Mouse (Mus musculus) thymus, postnatal 25 days (tissue): ENCODE measurements at regions not wholly inside any gene's neighbourhood (a gene's known extent, or its start where the extent isn't known, plus 50 kb on each side); places are given as distances from the start of the nearest gene placed in this dataset.
"Not testable (repeated sequence)": the region's sequence is repeated elsewhere in the genome, so short reads cannot be mapped to it uniquely, and the experiment has no call there.

Source experiments
- DNase-seq: peaks from one replicate; pipeline ENCODE4 v3.0.0; 2022

DNA sequence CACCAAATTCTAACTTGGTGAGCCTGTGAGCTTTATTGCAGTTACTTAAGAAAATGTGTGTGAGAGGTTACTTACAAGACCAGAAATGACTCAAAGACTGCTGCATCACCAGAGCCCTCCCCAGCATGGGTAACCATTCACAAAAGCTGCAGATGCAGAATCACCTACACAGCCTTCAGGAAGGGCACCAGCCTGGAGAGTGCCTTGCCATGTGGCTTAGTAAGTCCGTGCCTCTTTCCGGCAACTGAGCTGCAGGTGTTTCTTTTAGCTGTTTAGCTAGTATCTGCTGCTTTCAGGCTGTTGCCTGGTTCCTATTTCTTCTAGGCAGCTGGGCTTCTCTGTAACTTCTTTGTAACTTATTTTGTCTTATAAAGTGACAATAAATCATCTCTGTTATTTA, 213.2 kb upstream of the Stxbp6 start:
- no peak for DNase-seq

DNA sequence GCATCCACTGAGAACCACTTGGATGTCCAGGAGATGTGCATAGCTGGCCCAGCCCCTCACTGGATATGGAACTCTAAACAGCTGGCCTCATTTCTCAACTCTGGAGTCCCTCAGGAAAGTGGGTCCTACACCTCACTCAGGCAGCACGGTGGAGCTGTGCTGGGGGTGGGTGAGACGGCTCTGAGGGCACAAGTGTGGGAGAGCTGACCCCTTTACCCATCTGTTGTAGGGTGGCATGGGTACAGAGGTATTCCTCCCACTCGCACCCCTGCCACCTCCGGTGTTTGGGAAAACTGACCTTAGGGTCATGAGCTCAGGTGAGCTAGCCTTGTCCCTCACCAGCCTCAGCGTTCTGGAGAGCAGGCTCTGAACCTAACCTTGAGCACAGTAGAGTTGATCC, 181.8 kb upstream of the Stxbp6 start:
- no peak for DNase-seq

- DNase-seq, result no peak
These were observed 136.6 kb upstream of the Stxbp6 start for GRCm38 (mm10) chr12:45211131-45211530.

- DNase-seq, result no peak
These were observed 120.9 kb upstream of the Stxbp6 start for GRCm38 (mm10) chr12:45195304-45195920.

- DNase-seq, result no peak
These were observed 112.6 kb upstream of the Stxbp6 start for GRCm38 (mm10) chr12:45187149-45187548.

DNA sequence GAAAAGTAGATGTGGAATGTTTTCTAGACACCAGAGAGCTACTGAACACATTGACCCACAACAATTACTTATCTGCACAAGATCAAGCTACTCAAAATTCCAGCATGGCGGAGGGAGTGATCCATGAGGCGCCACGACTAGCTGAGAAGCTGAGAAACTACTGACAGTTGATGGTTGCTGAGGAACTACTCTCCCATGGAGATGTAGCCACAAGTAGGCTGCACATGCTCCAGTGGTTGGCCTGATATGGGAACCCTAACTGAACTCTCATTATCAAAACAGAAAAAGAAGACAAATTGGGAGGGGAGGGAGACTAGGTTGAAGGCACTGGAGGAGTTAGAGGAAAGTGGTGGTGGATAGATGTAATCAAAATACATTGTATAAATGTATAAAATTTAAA, 110.0 kb upstream of the Stxbp6 start:
- DNase-seq, result no peak

DNA sequence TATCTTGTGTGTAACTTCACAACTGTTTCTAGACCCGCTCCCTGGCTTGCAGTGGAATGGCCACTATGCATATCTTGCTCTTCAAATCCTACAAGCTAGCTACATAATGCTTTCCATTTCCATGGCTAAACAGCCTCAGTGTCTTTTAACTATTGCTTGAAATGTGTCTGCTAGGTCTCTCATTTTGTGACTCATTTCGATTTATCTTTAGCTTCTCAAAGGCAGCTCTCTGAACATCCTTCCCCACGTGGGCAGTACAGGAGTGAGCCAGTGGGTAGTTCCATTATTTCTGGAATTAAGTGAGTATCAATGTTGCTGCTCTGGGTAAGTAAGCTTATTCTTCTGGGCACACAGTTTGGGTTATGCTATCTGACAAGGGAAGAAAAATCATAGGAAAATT, 102.9 kb upstream of the Stxbp6 start:
- DNase-seq, result no peak

DNA sequence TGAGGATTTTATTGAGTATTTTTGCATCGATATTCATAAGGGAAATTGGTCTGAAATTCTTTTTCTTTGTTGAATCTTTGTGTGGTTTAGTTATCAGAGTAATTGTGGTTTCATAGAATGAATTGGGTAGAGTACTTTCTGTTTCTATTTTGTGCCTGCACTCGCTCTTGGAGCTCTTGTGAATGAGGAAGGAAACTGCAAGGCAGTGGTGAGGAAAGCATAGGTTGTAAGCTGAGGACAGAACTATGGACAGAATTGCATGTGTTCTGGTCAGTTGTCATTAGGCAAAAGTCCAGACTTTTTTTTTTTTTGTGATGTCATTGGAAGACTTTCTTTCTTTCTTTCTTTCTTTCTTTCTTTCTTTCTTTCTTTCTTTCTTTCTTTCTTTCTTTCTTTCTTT, 100.8 kb upstream of the Stxbp6 start:
- DNase-seq, result not testable (repeated sequence)

- DNase-seq, result peak; percentile 6
These were observed 97.6 kb upstream of the Stxbp6 start for GRCm38 (mm10) chr12:45171927-45172642.

DNA sequence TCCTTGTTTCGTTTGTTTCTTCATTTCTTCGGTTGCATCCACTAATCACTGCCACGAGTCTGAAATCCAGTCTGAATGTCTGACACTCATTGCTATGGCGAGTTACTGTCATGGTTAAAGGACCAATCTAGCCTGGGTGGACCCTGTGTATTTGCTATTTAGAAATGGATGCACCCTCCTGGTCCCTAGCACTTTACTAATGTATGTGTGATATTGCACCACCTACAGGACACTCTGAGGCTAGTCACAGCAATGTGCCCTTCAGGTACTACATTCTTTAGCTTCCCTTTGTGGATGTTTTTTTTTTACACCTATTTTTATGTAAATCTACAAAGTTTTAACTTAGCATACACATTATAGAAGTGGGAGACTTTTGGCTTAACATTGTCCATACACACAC, 87.5 kb upstream of the Stxbp6 start:
- DNase-seq, result no peak

- not testable (repeated sequence) for DNase-seq
These were observed 87.1 kb upstream of the Stxbp6 start for GRCm38 (mm10) chr12:45161581-45161980.

GRCm38 (mm10) chr12:45158986-45159385, 84.5 kb upstream of the Stxbp6 start:
- no peak for DNase-seq

- DNase-seq, result no peak
These were observed 63.0 kb upstream of the Stxbp6 start for GRCm38 (mm10) chr12:45137438-45138018.

DNA sequence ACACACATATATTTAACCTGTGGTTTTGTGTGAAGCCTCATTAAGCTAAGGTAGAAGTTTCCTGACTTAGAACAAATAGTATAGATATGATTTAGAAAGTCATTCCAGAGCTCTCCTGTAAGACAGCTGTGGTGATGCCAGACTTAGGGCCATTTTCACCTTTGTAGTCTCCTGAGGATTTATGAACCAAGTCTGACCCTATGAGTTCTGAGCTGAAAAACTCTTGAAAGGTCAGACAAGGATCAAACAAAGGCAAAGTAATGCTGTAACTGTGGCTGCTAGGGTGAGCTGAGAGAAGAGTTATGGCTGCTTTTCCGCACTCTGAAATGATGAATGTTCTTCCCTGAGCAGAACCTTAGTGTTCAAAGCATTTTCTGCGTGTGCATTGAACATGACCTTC, 58.9 kb upstream of the Stxbp6 start:
- no peak for DNase-seq

GRCm38 (mm10) chr12:45131139-45131538, 56.6 kb upstream of the Stxbp6 start:
- no peak for DNase-seq

GRCm38 (mm10) chr12:45125866-45126265, 51.4 kb upstream of the Stxbp6 start:
- no peak for DNase-seq
